Mouse (Mus musculus) skeletal muscle tissue, adult 2 months (tissue): ENCODE data around the gene Hsd17b12.

Source experiments
- DNase-seq: peaks from one replicate; pipeline ENCODE4 v3.0.0-alpha.2; 2012; ENCODE audit warnings: low read depth, low spot score

The Hsd17b12 gene

GRCm38 (mm10) chr2:94157592-94158519 is at the start of gene Hsd17b12:
Gene Hsd17b12 (minus strand): TSS chr2:94157964.
- peak; percentile 100 for DNase-seq

GRCm38 (mm10) chr2:94184906-94185305 is 27.1 kb upstream of the Hsd17b12 start:
- no peak for DNase-seq

DNA sequence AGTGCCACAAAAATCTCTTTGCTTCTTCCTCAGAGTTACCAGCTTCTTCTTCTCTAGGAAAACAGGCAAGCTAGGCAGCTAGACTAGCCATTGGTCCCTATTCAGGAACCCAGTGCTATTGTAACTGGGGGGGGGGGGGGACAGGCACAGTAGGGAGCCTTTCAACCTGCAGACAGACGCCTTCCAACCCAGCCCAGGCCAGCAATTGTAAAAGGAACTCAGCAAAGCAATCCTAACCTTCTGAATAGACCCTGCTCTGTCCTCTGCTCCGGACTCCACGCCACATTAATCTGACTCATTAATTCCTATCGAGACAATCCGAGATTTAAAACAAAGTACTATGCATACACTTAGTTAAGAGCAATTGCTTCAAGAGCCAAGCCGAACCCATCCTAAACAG is 26.4 kb upstream of the Hsd17b12 start:
- no peak for DNase-seq

GRCm38 (mm10) chr2:94179030-94179407 is 21.3 kb upstream of the Hsd17b12 start:
- DNase-seq = no peak

DNA sequence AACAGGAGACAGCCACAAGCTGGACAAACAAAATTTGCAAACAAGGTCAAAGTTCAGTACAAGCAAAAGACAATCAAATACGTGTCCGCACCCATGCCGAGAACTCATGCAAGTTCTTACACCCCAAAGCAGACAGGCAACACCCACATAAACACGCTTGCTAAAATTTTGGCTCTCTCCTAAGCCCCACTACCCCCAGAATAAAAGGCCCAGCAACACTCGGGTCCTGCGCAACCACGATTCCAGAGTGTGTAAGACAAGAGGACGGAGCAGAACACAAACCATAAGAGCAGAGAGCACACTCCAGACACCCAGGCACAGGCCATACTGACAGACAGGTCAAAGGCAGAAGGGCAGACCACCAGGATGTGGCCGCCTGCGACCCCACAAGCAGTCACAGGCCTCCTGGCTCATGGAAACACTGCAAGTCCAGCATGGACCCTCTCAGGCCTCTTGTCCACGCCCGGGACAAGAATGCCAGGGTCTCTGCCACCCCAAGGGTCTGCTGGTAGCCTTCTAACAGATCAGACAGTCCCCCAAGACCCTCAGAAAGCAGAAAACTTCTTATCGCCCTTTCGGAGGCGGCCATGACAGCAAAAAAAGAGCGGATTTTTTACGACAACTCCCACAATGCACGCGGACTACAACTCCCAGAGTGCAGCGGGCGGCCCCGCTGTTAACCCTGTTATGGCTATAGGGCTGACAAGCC is 20.7 kb upstream of the Hsd17b12 start:
- DNase-seq = peak; percentile 79

GRCm38 (mm10) chr2:94177294-94177693 is 19.5 kb upstream of the Hsd17b12 start:
- DNase-seq = no peak

DNA sequence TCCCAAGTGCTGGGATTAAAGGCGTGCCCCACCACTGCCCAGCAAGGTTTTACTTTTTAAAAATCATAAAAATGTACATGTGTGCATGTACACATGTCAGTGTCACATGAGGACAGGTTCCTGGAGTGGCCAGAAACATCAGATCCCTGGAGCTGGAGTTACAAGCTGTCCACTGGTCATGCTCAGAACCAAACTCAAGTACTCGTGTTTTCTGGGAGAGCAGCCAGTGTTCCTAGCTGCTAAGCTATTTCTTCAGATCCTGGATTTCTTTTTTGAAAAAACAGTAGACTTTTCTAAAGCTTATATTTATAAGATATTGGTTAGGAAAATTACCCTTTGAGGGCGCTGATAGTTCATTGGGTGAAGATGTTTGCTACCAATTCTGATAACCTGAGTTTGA is 18.6 kb upstream of the Hsd17b12 start:
- DNase-seq = no peak

DNA sequence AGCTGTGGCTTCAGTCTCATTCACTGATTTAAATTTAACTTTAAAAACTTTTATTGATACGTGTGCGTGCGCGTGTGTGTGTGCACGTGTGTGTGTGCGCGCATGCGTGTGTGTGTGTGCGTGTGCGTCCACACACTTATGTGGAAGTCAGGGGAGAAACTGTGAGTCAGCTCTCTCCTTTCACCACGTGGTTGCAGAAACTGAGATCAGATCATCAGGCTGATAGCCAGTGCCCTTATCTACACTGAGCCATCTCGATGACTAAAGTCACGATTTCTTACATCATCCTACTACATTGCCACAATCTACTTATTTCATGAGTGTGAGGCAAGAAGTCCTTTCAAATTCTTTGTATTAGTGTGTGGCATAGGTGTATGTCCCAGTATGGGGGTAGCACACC is 15.8 kb upstream of the Hsd17b12 start:
- DNase-seq = no peak

- no peak for DNase-seq
These were observed 5.4 kb upstream of the Hsd17b12 start for GRCm38 (mm10) chr2:94163207-94163606.

GRCm38 (mm10) chr2:94162141-94162540 is 4.4 kb upstream of the Hsd17b12 start:
- no peak for DNase-seq

DNA sequence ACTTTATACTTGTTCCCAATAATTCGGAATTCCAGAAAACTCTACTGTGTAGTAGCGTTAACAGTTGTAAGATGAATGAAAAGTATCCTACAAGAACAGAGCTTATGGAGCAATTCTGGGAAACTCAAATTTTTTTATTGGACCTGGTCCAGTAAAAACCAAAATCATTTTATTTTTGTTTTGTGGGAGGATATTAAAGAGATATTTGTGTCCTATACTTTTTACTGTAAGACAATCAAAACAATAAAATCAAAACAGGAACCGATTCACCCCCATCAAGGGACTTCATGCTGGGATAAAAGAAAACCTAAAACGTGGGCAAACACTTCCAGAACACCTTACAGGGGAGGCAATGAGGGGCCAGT is 738 bp upstream of the Hsd17b12 start:
- DNase-seq = no peak

- DNase-seq = no peak
These were observed 713 bp downstream of the Hsd17b12 start for GRCm38 (mm10) chr2:94157051-94157450.

- DNase-seq = no peak
These were observed 12.6 kb downstream of the Hsd17b12 start for GRCm38 (mm10) chr2:94145146-94145542.

DNA sequence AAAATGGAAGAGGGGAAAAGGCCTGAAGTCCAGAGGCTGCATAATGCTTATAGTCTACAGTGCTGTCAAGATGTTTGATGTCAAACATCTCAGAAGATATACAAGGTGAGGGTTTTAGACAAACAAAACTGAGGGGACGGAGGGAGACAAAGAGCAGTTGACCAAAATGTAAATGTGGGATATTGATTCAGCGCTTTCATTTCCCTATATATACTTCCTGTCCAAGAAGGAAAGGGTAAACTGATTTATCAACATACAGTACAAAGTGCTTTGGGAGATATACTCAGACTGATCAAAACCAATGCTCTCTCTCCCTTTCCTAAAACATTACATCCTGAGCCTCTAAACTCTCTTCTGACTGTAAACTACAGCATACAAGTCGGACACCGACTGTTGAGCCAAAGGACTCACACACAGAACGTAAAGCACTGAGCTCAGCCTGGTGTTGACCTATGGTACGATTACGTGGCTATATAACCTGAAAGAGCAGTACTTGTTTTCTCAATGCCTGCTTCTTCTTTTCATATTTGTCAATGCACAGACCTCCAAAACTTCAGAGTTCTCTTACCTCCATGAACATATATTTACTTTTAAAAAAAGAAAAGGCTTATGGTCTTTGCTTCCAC is 13.1 kb downstream of the Hsd17b12 start:
- no peak for DNase-seq

GRCm38 (mm10) chr2:94141293-94141692 is 16.5 kb downstream of the Hsd17b12 start:
- DNase-seq = no peak

GRCm38 (mm10) chr2:94138469-94139390 is 19.0 kb downstream of the Hsd17b12 start:
- DNase-seq = no peak

GRCm38 (mm10) chr2:94136837-94137236 is 20.9 kb downstream of the Hsd17b12 start:
- no peak for DNase-seq

- no peak for DNase-seq
These were observed 29.3 kb downstream of the Hsd17b12 start for GRCm38 (mm10) chr2:94128496-94128895.

DNA sequence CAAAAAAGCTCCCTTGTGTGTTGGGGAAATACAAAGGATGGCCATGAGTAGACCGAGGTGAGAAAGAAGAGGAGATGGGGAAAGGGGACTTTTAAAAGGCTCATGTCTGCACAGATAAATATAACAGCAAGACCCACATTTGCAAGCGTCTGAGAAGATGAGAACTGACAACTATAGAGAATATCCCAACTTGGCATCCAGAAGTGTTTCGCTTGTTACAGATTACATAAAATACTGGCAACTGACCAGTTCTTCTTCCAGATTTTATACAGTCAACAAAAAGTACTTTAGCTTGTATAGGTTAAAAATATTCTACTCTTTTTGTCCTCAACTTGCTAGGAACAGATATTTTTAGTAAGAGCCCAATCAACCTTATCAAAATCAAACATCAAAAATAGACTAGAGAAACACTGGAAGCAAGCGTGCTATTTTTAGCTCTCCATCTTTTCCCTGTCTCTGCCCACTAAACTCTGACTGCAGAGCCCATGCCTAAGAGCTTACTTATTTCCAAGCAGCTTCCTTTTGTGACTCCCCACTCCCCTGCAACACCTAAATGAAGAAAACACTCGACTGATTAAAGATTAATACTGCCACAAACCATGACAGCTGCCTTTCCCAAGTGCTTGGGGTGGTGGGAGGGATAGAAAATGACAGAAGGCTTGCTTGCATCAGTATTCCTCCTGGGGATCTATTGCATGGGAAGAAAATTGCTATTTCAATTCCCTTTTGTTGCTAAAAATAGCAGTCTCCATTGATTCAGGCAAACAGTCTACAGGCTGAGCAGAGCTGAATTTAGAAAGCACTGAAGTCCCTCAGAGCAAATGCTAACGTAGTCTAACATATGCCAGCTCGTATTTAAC is 35.4 kb downstream of the Hsd17b12 start:
- no peak for DNase-seq

- DNase-seq = no peak
These were observed 54.0 kb downstream of the Hsd17b12 start for GRCm38 (mm10) chr2:94103758-94104157.
